Mouse (Mus musculus) hindbrain, embryonic 16.5 days (tissue): ENCODE data around the gene Kif6. TPM values are rescaled to one million over a fixed set of nuclear protein-coding genes. Genes with fewer than 3 reads are reported as not detected.

ENCODE experiments used
- ATAC-seq: fragments of 200-750 bp; cut with Nextera tagmentation; 2 replicates; pipeline ENCODE4 v1.8.0; 2017; ENCODE audit warnings: moderate TSS enrichment, moderate library complexity
- H3K27ac ChIP-seq: fragments of 300-500 bp; sonication (generic); 2 replicates; pipeline ENCODE4 v1.5.1; 2014; ENCODE audit warnings: low read depth, mild to moderate bottlenecking, control low read depth, low read length, moderate library complexity
- H3K27me3 ChIP-seq: fragments of 300-500 bp; sonication (generic); replicated peaks from 2 replicates; pipeline ENCODE4 v1.6.1; 2014; ENCODE audit warnings: low read length; ENCODE audit not compliant: control insufficient read depth, insufficient read depth
- H3K36me3 ChIP-seq: fragments of 300-500 bp; sonication (generic); 2 replicates; pipeline ENCODE4 v1.6.1; 2014; ENCODE audit warnings: mild to moderate bottlenecking, low read length, moderate library complexity, mixed read lengths; ENCODE audit not compliant: control insufficient read depth, insufficient read depth
- H3K4me1 ChIP-seq: fragments of 300-500 bp; sonication (generic); 2 replicates; pipeline ENCODE4 v1.6.1; 2014; ENCODE audit warnings: low read depth, low read length; ENCODE audit not compliant: control insufficient read depth, insufficient read depth
- H3K4me2 ChIP-seq: fragments of 300-500 bp; sonication (generic); 2 replicates; pipeline ENCODE4 v1.6.1; 2014; ENCODE audit warnings: mild to moderate bottlenecking, low read length, control low read depth, moderate library complexity
- H3K4me3 ChIP-seq: fragments of 300-500 bp; sonication (generic); 2 replicates; pipeline ENCODE4 v1.5.1; 2014; ENCODE audit warnings: mild to moderate bottlenecking, low read length, control low read depth, moderate library complexity
- H3K9ac ChIP-seq: fragments of 300-500 bp; sonication (generic); 2 replicates; pipeline ENCODE4 v1.6.1; 2014; ENCODE audit warnings: low read depth, mild to moderate bottlenecking, control low read depth, low read length, moderate library complexity
- H3K9me3 ChIP-seq: fragments of 300-500 bp; sonication (generic); 2 replicates; pipeline ENCODE4 v1.6.1; 2014; ENCODE audit warnings: mild to moderate bottlenecking, low read length, moderate library complexity; ENCODE audit not compliant: control insufficient read depth
- WGBS: fragments of 180-500 bp; shearing (Covaris S2); extraction: QIAGEN DNeasy Blood & Tissue Kit; methylation state at CpG from one replicate; pipeline ENCODE4 v1.1.7; 2014; 5-methylcytosine and 5-hydroxymethylcytosine counted together
- polyA plus RNA-seq: library from polyadenylated mRNA; unstranded; fragments of >200 nt; fragmentation: Nextera tagmentation; extraction: Ambion mirVana; gene quantifications from 2 replicates; pipeline ENCODE4 v1.2.1, GENCODE M21; 2015

Kif6 gene
- polyA plus RNA-seq, 1 experiment from 2014 or later, result 2.0 TPM

GRCm38 (mm10) chr17:49624572-49624971 is 9.6 kb downstream of the Kif6 start:
- Histone ChIP-seq H3K36me3 (no peaks in the 10 kb centered on the region), H3K9ac (no peak overlapping the region), H3K9me3 (no peaks in the 10 kb centered on the region), H3K27ac (no peak overlapping the region), H3K27me3 (no peaks in the 10 kb centered on the region), H3K4me3 (no peak overlapping the region), H3K4me2 (no peak overlapping the region), H3K4me1 (no peaks in the 10 kb centered on the region)
- no peak for ATAC-seq
- WGBS, result 55% methylated on average over 9 of the region's 9 CpGs

GRCm38 (mm10) chr17:49627011-49627794 is 12.3 kb downstream of the Kif6 start:
- ATAC-seq, result no peak
- Histone ChIP-seq H3K36me3 (no peaks in the 10 kb centered on the region), H3K9ac (no peak overlapping the region), H3K27ac (no peak overlapping the region), H3K4me2 (no peak overlapping the region), H3K9me3 (no peaks in the 10 kb centered on the region), H3K4me1 (no peaks in the 10 kb centered on the region), H3K27me3 (no peaks in the 10 kb centered on the region), H3K4me3 (no peak overlapping the region)
- WGBS, result 84% methylated on average over 13 of the region's 13 CpGs

DNA sequence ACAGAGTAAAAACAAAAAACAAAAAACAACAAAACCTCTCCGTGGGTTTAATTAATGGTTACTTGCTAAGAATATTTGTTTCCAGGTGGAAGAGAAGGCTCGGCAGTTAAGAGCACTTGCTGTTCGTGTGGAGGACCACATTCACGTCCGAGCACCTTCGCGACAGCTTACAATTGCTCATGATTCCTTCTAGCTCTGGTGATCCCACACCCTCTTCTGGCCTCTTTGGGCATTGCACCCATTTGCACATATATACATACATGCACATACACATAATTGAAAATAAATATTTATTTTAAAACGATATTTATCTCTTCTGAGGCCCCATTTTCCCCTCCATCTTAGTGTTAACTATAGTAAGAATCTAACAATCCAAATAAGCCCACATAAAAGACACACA is 13.9 kb downstream of the Kif6 start:
- H3K4me1 ChIP-seq, result no peaks in the 10 kb centered on the region
- WGBS, result 91% methylated on average over 8 of the region's 8 CpGs
- no peak overlapping the region for H3K27ac ChIP-seq

GRCm38 (mm10) chr17:49633041-49633440 is 18.1 kb downstream of the Kif6 start:
- H3K4me3 ChIP-seq, result no peak overlapping the region
- no peak; the same call in 1 of the 2 replicates for ATAC-seq
- whole genome bisulfite sequencing, result 48% methylated on average over 8 of the region's 8 CpGs
- H3K27ac ChIP-seq, result no peak overlapping the region
- H3K36me3 ChIP-seq, result no peaks in the 10 kb centered on the region
- H3K4me2 ChIP-seq, result no peak overlapping the region
- H3K9me3 ChIP-seq, result no peaks in the 10 kb centered on the region
- no peaks in the 10 kb centered on the region for H3K4me1 ChIP-seq
- no peaks in the 10 kb centered on the region for H3K27me3 ChIP-seq
- H3K9ac ChIP-seq, result no peak overlapping the region

More for the DNA sequence above, 13.9 kb downstream of the Kif6 start:
- no peaks in the 10 kb centered on the region for H3K36me3 ChIP-seq
- H3K9me3 ChIP-seq, result no peaks in the 10 kb centered on the region
- H3K4me2 ChIP-seq, result no peak overlapping the region
- no peak overlapping the region for H3K4me3 ChIP-seq
- H3K9ac ChIP-seq, result no peak overlapping the region
- no peak for ATAC-seq
- H3K27me3 ChIP-seq, result no peaks in the 10 kb centered on the region

DNA sequence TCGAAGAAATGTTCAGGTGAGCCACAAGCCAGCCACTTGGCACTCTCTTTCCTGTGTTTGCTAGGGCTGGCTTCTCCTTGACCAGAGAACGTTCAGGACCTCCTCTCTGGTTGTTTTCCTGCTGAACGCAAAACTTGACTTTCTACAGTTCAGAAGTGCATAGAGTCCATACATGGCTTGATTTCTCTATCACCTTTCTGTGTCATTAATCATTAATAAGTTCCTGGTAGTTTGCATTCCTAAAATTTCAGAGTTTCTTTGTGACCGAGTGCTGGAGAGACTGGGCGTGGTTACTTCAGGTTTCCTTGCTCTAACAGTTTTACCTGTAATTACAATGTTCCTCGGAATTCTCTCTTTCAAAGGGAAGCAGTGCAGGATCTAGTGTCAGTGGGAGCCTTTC is 27.0 kb downstream of the Kif6 start:
- ATAC-seq, result no peak
- 93% methylated on average over 6 of the region's 6 CpGs for WGBS
- no peaks in the 10 kb centered on the region for H3K27me3 ChIP-seq
- H3K36me3 ChIP-seq, result no peaks in the 10 kb centered on the region
- no peak overlapping the region for H3K4me3 ChIP-seq
- H3K4me1 ChIP-seq, result no peaks in the 10 kb centered on the region
- no peak overlapping the region for H3K27ac ChIP-seq
- H3K9me3 ChIP-seq, result no peaks in the 10 kb centered on the region
- H3K9ac ChIP-seq, result no peak overlapping the region
- H3K4me2 ChIP-seq, result no peak overlapping the region

- no peak for ATAC-seq
- no peak overlapping the region for H3K4me2 ChIP-seq
- WGBS, result 93% methylated on average over 8 of the region's 8 CpGs
These were observed 27.4 kb downstream of the Kif6 start for GRCm38 (mm10) chr17:49642336-49642735.

GRCm38 (mm10) chr17:49642889-49643490 is 28.1 kb downstream of the Kif6 start:
- WGBS, result 72% methylated on average over 11 of the region's 11 CpGs
- Histone ChIP-seq H3K9ac (no peak overlapping the region), H3K4me1 (no peaks in the 10 kb centered on the region), H3K36me3 (no peaks in the 10 kb centered on the region), H3K9me3 (no peaks in the 10 kb centered on the region), H3K4me2 (no peak overlapping the region), H3K4me3 (no peak overlapping the region), H3K27me3 (no peaks in the 10 kb centered on the region), H3K27ac (no peak overlapping the region)
- ATAC-seq, result no peak

More at GRCm38 (mm10) chr17:49642336-49642735, 27.4 kb downstream of the Kif6 start:
- H3K9me3 ChIP-seq, result no peaks in the 10 kb centered on the region
- no peak overlapping the region for H3K9ac ChIP-seq
- no peaks in the 10 kb centered on the region for H3K36me3 ChIP-seq
- H3K27me3 ChIP-seq, result no peaks in the 10 kb centered on the region
- H3K4me1 ChIP-seq, result no peaks in the 10 kb centered on the region
- H3K27ac ChIP-seq, result no peak overlapping the region
- no peak overlapping the region for H3K4me3 ChIP-seq

DNA sequence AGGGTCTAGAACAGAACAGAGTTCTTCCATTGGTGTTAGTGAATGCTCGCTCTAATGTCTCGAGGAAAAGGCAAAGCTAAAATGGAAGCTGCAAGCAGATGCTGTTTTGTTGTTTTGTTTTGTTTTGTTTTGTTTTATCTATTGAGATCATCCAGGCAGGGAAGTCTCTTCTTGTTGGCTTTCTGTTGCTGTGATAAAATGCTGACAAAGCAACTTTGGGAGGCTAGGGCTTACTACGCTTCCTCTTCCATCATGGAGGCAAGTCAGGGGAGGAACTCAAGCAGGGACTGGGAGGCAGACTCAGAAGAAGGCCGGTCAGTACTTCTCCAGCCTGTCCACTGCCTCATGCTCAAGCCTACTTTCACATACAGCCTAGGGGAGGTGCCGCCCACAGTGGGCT is 31.3 kb downstream of the Kif6 start:
- ATAC-seq, result no peak
- Histone ChIP-seq H3K4me2 (no peak overlapping the region), H3K9ac (no peak overlapping the region), H3K4me1 (no peaks in the 10 kb centered on the region), H3K9me3 (no peaks in the 10 kb centered on the region), H3K4me3 (no peak overlapping the region), H3K27me3 (no peaks in the 10 kb centered on the region), H3K27ac (no peak overlapping the region), H3K36me3 (no peaks in the 10 kb centered on the region)
- WGBS, result 91% methylated on average over 5 of the region's 5 CpGs

DNA sequence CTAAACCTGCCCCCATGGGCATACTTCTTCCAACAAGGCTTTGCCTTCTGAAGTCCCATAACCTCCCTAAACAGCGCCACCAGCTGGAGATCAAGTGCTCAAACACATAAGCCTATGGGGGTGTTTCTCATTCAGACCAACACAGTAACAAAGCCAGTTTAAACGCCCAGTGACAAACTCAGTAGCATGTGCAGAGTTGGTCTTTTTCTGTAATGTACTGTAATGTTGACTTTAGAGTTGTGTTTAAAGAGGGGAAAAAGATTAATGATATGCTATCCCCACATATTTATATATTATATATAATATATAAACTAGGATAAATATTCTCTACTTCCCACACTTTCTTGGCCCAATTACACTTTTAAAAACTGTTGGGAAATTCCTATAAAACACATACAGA is 34.0 kb downstream of the Kif6 start:
- 71% methylated on average over 2 of the region's 2 CpGs for WGBS
- ATAC-seq, result no peak
- H3K36me3 ChIP-seq, result no peaks in the 10 kb centered on the region

More for the DNA sequence above, 34.0 kb downstream of the Kif6 start:
- Histone ChIP-seq H3K4me2 (no peak overlapping the region), H3K27me3 (no peaks in the 10 kb centered on the region), H3K4me3 (no peak overlapping the region), H3K4me1 (no peaks in the 10 kb centered on the region), H3K9me3 (no peaks in the 10 kb centered on the region), H3K9ac (no peak overlapping the region), H3K27ac (no peak overlapping the region)
